Mouse (Mus musculus) G1E-ER4 (cell line): ENCODE results near the gene Nr6a1. TPM values are rescaled to one million over a fixed set of nuclear protein-coding genes. Genes with fewer than 3 reads are reported as not detected.

Source experiments
- GATA1 ChIP-seq: IDR thresholded peaks from one replicate; pipeline ENCODE4 v1.8.0; 2012; ENCODE audit warnings: low read length, inconsistent platforms
- polyA plus RNA-seq: library from polyadenylated mRNA; stranded (reverse); fragments of >175 nt; gene quantifications from 2 replicates; pipeline ENCODE4 v1.2.3, GENCODE M21; 2012

Nr6a1 gene
- 0.58 and 0.68 TPM in 2 replicates for polyA plus RNA-seq

- TF ChIP-seq GATA1, result no peak
These were observed at the start of gene Nr6a1 for GRCm38 (mm10) chr2:38927115-38927979. Gene Nr6a1 (minus strand): TSS chr2:38927688.

GRCm38 (mm10) chr2:38975941-38976805, 48.7 kb upstream of the Nr6a1 start:
- no peak for TF ChIP-seq GATA1

GRCm38 (mm10) chr2:38975181-38975580, 47.7 kb upstream of the Nr6a1 start:
- no peak for TF ChIP-seq GATA1

GRCm38 (mm10) chr2:38974171-38974570, 46.7 kb upstream of the Nr6a1 start:
- no peak for TF ChIP-seq GATA1

GRCm38 (mm10) chr2:38973701-38974100, 46.2 kb upstream of the Nr6a1 start:
- no peak for TF ChIP-seq GATA1

- TF ChIP-seq GATA1, result no peak
These were observed 45.7 kb upstream of the Nr6a1 start for GRCm38 (mm10) chr2:38973223-38973622.

GRCm38 (mm10) chr2:38970057-38970456, 42.6 kb upstream of the Nr6a1 start:
- no peak for TF ChIP-seq GATA1

GRCm38 (mm10) chr2:38969650-38970049, 42.2 kb upstream of the Nr6a1 start:
- TF ChIP-seq GATA1, result no peak

GRCm38 (mm10) chr2:38964198-38964597, 36.7 kb upstream of the Nr6a1 start:
- no peak for TF ChIP-seq GATA1

GRCm38 (mm10) chr2:38957671-38958223, 30.3 kb upstream of the Nr6a1 start:
- no peak for TF ChIP-seq GATA1

GRCm38 (mm10) chr2:38956062-38956461, 28.6 kb upstream of the Nr6a1 start:
- TF ChIP-seq GATA1, result no peak

- TF ChIP-seq GATA1, result no peak
These were observed 25.8 kb upstream of the Nr6a1 start for GRCm38 (mm10) chr2:38953152-38953883.

- no peak for TF ChIP-seq GATA1
These were observed 22.8 kb upstream of the Nr6a1 start for GRCm38 (mm10) chr2:38950281-38950719.

GRCm38 (mm10) chr2:38947566-38947965, 20.1 kb upstream of the Nr6a1 start:
- no peak for TF ChIP-seq GATA1

- no peak for TF ChIP-seq GATA1
These were observed 17.1 kb upstream of the Nr6a1 start for GRCm38 (mm10) chr2:38944460-38945161.
